Mouse (Mus musculus) hindbrain, embryonic 15.5 days (tissue): ENCODE measurements around the gene Srebf2. TPM values are rescaled to one million over a fixed set of nuclear protein-coding genes. Genes with fewer than 3 reads are reported as not detected.

Source experiments
- ATAC-seq: fragments of 200-750 bp; cut with Nextera tagmentation; 2 replicates; pipeline ENCODE4 v1.8.0; 2017; ENCODE audit warnings: low read depth, moderate number of reproducible peaks, moderate TSS enrichment; ENCODE audit not compliant: low FRiP score
- H3K27ac ChIP-seq: fragments of 300-500 bp; sonication (generic); replicated peaks from 2 replicates; pipeline ENCODE4 v1.5.1; 2015; ENCODE audit warnings: mild to moderate bottlenecking, inconsistent platforms
- H3K27me3 ChIP-seq: fragments of 300-500 bp; sonication (generic); 2 replicates; pipeline ENCODE4 v1.6.1; 2015; ENCODE audit warnings: control low read depth, inconsistent platforms
- H3K36me3 ChIP-seq: fragments of 300-500 bp; sonication (generic); 2 replicates; pipeline ENCODE4 v1.6.1; 2015; ENCODE audit warnings: control low read depth, inconsistent platforms
- H3K4me1 ChIP-seq: fragments of 300-500 bp; sonication (generic); replicated peaks from 2 replicates; pipeline ENCODE4 v1.6.1; 2015; ENCODE audit warnings: control low read depth, inconsistent platforms
- H3K4me2 ChIP-seq: fragments of 300-500 bp; sonication (generic); 2 replicates; pipeline ENCODE4 v1.6.1; 2015; ENCODE audit warnings: moderate library complexity, mild to moderate bottlenecking, inconsistent platforms
- H3K4me3 ChIP-seq: fragments of 300-500 bp; sonication (generic); 2 replicates; pipeline ENCODE4 v1.5.1; 2015; ENCODE audit warnings: mild to moderate bottlenecking, inconsistent platforms
- H3K9ac ChIP-seq: fragments of 300-500 bp; sonication (generic); 2 replicates; pipeline ENCODE4 v1.6.1; 2015; ENCODE audit warnings: inconsistent platforms
- H3K9me3 ChIP-seq: fragments of 300-500 bp; sonication (generic); 2 replicates; pipeline ENCODE4 v1.6.1; 2016; ENCODE audit warnings: control low read depth, inconsistent platforms
- WGBS: fragments of 180-500 bp; shearing (Covaris S2); methylation state at CpG from one replicate; pipeline ENCODE4 v1.1.7; 2015; 5-methylcytosine and 5-hydroxymethylcytosine counted together
- polyA plus RNA-seq: library from polyadenylated mRNA; unstranded; fragments of >200 nt; fragmentation: Nextera tagmentation; extraction: Ambion mirVana; gene quantifications from 2 replicates; pipeline ENCODE4 v1.2.1, GENCODE M21; 2015

Srebf2 gene
- polyA plus RNA-seq, 1 experiment from 2014 or later, result 209 TPM

DNA sequence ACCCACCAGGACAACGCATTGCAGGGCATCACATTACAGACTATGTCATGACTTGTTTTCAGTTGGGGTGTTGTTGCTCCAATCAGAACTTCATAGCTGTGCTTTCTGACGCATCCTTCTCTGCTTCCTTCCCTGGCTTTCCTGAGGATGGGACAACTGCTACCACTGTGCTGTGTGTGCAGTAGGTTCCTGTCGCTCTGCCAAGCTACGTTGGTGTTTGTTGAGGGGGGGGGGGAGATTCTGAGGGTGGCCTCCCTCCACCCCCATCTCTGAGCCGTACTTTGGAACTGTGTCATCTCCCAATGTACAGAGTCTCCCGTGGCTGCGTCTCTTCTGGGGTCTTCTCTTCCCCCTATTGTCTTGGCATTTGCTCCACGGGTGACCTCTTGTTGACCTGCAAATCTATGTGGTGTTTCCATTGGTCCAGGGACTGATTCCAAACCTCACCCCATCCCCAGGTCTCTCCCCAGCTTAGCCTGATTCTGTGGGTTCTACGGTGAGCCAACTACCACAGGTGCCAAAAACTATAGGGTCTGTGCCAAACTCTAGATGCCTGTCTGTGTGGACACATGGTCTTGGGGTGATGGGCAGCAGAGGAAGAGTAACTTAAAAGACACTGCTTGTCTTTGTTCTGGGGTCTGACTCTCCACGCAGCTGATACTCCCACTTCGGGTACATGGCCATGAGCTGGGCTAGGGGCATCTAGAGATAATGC is 68.5 kb downstream of the Srebf2 start:
- H3K4me3 ChIP-seq, result no peak overlapping the region
- no peaks in the 10 kb centered on the region for H3K9me3 ChIP-seq
- no peak overlapping the region for H3K27ac ChIP-seq
- no peaks in the 10 kb centered on the region for H3K36me3 ChIP-seq
- H3K9ac ChIP-seq, result no peak overlapping the region
- H3K4me1 ChIP-seq, result peaks cover 32% of the 10 kb centered on the region
- H3K27me3 ChIP-seq, result peaks cover 55% of the 10 kb centered on the region
- no peak for ATAC-seq
- 36% methylated on average over 11 of the region's 11 CpGs for WGBS
- H3K4me2 ChIP-seq, result no peak overlapping the region

DNA sequence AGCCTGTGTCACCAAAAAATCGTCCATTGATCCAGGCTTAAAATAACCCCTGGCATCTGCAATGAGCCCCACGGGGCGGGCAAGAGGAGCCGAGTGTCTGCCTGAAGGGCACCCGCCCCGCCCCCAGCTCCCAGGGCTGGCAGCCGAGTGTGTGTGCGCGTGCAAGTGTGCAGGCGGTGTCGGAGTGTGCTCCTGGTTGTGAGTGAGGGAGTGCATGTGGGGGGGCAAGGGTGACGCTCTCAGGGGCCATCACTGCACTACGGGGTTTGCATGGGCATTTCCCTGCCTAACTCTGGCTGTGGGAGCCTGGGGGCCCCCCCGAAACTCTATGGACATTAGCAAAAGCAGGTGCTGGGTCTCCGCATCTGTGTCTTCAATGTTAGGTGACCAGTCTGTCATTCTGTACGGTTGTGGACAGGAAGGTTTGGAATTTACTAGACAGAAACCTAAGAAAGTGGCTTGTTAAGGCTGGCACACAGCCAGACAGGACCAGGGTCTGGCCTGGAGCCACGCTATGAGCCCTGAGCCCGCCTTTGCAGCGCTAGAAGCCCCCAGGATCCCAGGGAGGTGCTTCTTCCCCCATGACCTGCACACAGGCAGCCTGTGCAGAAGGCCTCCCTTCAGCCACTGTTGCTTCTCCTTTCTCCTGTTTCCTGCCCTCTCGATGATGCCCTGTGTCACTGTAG is 69.3 kb downstream of the Srebf2 start:
- 33% methylated on average over 20 of the region's 20 CpGs for WGBS
- H3K9ac ChIP-seq, result no peak overlapping the region
- no peak overlapping the region for H3K27ac ChIP-seq
- H3K36me3 ChIP-seq, result no peaks in the 10 kb centered on the region
- H3K27me3 ChIP-seq, result peaks cover 47% of the 10 kb centered on the region
- H3K9me3 ChIP-seq, result no peaks in the 10 kb centered on the region
- H3K4me1 ChIP-seq, result peaks cover 30% of the 10 kb centered on the region
- ATAC-seq, result no peak
- H3K4me2 ChIP-seq, result no peak overlapping the region
- no peak overlapping the region for H3K4me3 ChIP-seq

DNA sequence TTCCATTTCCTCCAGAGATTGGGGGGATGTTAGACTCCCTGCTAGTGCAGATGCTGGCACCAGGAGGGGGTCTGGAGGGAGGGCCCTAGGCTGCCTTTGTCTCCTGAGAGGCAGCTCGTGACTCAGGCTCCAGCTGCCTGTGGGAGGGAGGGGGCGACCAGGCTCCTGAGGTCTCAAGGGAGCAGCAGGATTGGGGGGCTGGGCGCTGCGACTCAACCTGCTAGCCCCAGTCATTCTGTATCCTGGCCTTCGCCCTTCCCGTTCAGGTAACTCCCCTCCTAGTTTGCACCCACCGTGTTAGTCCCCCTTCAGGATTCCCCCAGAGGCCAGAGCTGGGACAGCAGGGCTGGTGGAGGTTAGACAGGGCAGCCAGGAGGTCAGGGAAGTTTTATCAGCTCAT is 70.1 kb downstream of the Srebf2 start:
- H3K4me1 ChIP-seq, result peaks cover 22% of the 10 kb centered on the region
- H3K27me3 ChIP-seq, result peaks cover 40% of the 10 kb centered on the region
- no peak overlapping the region for H3K9ac ChIP-seq
- no peak for ATAC-seq
- no peaks in the 10 kb centered on the region for H3K9me3 ChIP-seq
- no peak overlapping the region for H3K27ac ChIP-seq
- H3K4me2 ChIP-seq, result no peak overlapping the region
- H3K36me3 ChIP-seq, result no peaks in the 10 kb centered on the region
- 17% methylated on average over 7 of the region's 7 CpGs for WGBS
- no peak overlapping the region for H3K4me3 ChIP-seq

DNA sequence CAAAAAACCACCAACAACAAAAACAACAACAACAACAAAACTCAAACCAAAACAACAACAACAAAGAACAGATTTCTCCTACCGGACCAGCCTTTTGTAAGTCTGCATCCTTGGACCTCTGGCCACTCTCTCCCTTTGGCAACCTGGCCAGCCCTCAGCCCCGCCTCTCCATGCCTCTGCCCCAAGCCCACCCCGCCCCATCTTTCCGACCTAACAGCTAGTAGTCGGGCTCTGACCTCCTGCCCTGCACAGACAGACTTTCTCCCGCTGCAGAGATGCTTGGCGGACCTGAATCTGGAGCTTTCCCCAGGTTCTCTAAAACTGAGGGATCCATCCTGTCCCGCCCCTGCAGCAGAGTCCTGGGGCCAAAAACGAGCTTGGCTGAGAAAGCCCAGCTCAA is 71.0 kb downstream of the Srebf2 start:
- WGBS, result 34% methylated on average over 9 of the region's 9 CpGs
- no peak for ATAC-seq
- peaks cover 34% of the 10 kb centered on the region for H3K27me3 ChIP-seq

DNA sequence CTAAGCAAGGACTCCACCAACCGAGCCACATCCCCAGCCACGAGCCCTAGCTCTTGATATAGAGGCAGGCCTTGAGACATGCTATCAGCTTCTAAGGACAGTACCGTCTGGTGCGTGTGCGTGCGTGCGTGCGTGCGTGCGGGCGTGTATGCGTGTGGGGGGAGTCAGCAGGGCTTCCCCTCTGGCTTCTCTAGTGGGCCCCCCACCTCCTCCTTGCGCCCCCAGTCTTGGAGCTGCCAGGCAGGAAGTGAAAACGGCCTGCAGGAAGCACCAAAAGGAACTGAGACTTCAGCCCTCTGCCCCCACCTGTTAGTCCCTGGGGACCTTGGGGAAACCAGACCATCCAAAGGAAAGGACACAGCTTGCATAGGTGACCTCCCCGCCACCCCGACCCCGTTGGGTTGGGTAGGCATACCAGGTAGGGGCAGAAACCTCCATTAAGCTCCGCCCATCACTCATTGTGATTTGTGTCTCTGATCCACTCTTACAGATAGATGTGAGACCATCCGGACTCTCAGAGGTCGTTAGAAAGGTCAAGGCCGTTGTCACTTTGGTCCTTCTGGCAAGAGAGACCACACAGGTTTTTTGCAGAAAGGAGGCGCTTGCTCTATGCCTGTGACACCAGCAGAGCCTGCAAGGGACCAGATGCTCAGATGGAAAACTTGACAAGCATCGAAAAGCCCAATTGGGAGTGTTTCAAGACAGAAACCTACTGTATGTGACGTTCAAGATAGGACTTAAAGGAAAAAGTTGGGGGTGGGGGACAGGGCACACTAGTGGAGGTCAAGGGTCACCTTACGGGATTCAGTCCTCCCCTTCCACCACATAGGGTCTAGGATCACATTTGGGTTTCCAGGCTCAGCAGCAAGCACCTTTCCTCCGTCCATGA is 72.0 kb downstream of the Srebf2 start:
- Histone ChIP-seq H3K4me1 (peaks cover 18% of the 10 kb centered on the region), H3K9ac (no peak overlapping the region), H3K9me3 (no peaks in the 10 kb centered on the region), H3K27ac (no peak overlapping the region), H3K4me2 (no peak overlapping the region), H3K27me3 (peaks cover 24% of the 10 kb centered on the region), H3K4me3 (no peak overlapping the region), H3K36me3 (no peaks in the 10 kb centered on the region)
- ATAC-seq, result no peak
- WGBS, result 79% methylated on average over 26 of the region's 26 CpGs

More for the DNA sequence above, 71.0 kb downstream of the Srebf2 start:
- no peaks in the 10 kb centered on the region for H3K9me3 ChIP-seq
- H3K9ac ChIP-seq, result no peak overlapping the region
- no peak overlapping the region for H3K4me2 ChIP-seq
- no peaks in the 10 kb centered on the region for H3K36me3 ChIP-seq
- no peak overlapping the region for H3K27ac ChIP-seq
- no peak overlapping the region for H3K4me3 ChIP-seq
- H3K4me1 ChIP-seq, result peaks cover 14% of the 10 kb centered on the region

DNA sequence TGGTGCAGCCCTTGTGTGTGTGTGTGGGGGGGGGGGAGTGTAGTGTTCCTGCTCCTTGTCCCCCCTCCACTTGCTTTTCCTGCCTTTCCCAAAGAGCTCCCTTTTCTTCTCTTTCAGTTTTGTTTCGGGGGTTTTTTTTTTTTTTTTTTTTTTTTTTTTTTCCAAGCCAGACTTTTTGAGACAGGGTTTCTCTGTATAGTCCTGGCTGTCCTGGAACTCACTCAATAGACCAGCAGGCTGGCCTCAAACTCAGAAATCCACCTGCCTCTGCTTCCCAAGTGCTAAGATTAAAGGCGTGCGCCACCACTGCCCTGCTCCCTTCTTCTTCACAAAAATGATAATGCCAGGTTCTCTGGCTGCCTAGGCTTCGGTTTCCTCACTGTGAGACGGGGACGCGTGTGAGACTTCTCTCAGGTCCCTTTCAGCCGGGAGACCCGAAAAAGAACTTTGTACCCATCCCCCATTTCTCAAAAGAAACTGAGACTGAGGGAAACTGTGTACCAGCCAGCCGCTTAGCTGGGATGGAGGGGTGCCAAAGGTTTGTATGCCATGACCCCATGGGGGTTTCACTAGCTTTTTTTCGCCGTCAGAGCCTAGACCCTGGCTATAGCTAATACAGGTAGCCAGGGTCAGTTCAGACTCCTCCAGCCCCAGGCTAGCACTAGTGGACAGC is 73.2 kb downstream of the Srebf2 start:
- 53% methylated on average over 12 of the region's 12 CpGs for WGBS
- Histone ChIP-seq H3K9ac (no peak overlapping the region), H3K4me1 (peaks cover 26% of the 10 kb centered on the region), H3K27me3 (peaks cover 23% of the 10 kb centered on the region), H3K27ac (no peak overlapping the region), H3K4me3 (no peak overlapping the region), H3K9me3 (no peaks in the 10 kb centered on the region), H3K36me3 (no peaks in the 10 kb centered on the region), H3K4me2 (no peak overlapping the region)
- no peak for ATAC-seq

DNA sequence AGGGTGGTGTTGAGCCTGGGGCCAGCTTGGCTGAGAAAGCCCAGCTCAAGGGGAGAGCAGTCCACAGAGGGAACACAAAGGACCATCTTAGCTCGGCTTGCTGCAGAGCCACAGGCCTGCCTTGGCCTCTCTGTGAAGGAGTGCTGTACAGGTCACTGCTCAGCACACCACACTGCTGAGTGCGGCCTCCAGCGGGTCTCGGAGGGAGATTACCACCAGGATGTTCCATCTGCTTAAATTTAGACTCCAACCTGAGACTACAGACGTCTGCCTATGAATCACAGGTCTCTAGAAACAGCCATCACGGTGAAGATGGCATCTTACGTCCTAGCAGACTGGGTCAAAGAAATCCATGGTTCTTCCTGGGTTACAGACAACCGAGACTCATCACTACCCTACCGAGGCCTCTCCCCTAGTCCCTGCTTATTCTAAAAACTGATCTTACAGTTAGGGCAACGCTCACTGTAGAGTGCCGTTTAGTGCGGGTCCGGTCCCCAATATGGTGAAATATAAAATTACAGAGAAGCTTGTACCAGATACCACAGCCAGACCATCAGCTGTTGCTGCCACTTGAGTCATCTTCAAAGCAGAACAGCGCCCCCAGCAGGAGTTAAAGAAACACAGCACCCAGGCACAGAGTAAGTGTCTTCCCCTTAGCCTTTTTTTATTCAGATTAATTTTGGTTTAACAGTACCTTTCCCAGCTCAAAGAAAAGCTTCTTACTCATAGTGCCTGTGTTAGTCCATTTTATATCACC is 74.3 kb downstream of the Srebf2 start:
- no peak for ATAC-seq
- 71% methylated on average over 14 of the region's 14 CpGs for whole genome bisulfite sequencing
- Histone ChIP-seq H3K4me1 (peaks cover 21% of the 10 kb centered on the region), H3K36me3 (no peaks in the 10 kb centered on the region), H3K4me2 (no peak overlapping the region), H3K4me3 (no peak overlapping the region), H3K27ac (no peak overlapping the region), H3K27me3 (peaks cover 11% of the 10 kb centered on the region), H3K9me3 (no peaks in the 10 kb centered on the region), H3K9ac (no peak overlapping the region)

DNA sequence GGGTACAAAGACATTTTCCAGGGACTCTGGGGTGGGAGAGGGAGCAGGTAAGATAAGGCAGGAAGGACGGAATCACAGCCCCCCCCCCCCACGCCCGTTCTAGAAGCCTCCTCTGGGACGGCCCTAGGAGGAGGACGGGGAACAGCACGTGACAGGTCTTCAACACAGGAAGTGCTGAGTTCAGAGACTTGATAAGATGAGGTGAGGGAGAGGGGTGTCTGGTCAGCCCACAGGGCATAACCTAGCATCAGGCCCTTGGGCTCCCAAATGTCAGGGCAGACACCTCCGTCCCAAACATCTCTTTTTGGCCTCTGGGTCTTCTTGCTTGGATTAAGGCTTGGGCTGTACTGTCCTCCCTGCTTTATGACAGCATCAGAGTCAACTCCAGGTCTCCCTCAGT is 76.3 kb downstream of the Srebf2 start:
- H3K4me3 ChIP-seq, result no peak overlapping the region
- peaks cover 12% of the 10 kb centered on the region for H3K4me1 ChIP-seq
- H3K27me3 ChIP-seq, result peaks cover 10% of the 10 kb centered on the region
- no peak for ATAC-seq
- H3K9me3 ChIP-seq, result no peaks in the 10 kb centered on the region
- H3K9ac ChIP-seq, result no peak overlapping the region
- no peak overlapping the region for H3K27ac ChIP-seq
- 63% methylated on average over 7 of the region's 7 CpGs for WGBS
- no peaks in the 10 kb centered on the region for H3K36me3 ChIP-seq
- peak overlapping the region; percentile 69; the same call in 1 of the 2 replicates for H3K4me2 ChIP-seq

DNA sequence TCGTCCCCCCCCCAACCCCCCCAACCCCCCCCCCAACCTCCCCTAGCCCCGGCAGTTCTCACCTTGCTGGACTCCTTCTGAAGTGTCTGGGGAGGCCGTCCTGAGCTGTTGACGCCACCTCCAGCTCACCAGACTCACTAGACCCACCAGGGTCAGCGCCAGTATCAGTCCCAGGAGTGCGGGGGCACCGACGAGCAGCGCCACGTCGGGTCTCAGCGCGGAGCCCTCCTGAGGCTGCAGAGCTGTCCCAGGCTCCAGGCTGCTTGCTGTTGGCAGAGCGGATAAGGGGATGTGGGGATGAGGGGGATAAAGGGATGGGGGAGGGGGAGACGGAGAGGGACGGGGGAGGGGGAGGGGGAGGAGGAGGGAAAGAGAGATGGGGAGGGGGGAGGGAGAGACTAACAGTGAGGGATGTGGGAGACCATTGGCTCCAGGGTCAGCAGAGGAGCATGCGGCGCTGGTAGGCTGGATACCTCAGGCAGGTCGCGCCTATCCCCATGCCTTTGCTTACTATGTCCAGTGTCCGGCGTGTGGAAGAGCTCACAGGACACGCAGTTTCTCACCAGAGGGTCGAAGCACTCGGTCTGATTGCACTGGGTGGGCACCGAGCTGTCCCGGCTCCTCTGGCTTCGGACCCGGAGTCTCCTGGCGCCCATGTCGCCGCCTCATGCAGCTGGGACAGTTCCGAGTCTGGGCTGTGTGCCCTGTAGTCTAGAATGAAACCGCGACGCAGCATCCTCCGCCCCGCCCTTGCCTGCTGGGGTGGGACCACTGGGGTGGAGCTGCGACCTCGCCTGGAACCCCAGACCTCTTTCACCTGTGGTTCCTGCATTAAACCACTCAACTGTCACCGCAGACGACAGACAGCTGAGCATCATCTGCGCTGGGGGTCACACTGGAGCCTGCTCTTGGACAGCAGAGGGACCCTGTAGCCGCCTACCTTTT is 76.9 kb downstream of the Srebf2 start, which contains the start of gene Tnfrsf13c:
Tnfrsf13c (minus strand) TSS at position 713 of the 945 bp plus-strand sequence.
- WGBS, result 2% methylated on average over 44 of the region's 44 CpGs
- peak within 1 kb of the TSS; percentile 69 for H3K4me2 ChIP-seq
- no peaks in the 10 kb centered on the region for H3K9me3 ChIP-seq
- peaks cover 12% of the 10 kb centered on the region for H3K4me1 ChIP-seq
- peaks cover 10% of the 10 kb centered on the region for H3K27me3 ChIP-seq
- peak; percentile 52; the same call in 1 of the 2 replicates for ATAC-seq
- H3K9ac ChIP-seq, result peak within 1 kb of the TSS; percentile 31; the same call in 1 of the 2 replicates
- H3K36me3 ChIP-seq, result no peaks in the 10 kb centered on the region
- no peak within 1 kb of the TSS for H3K27ac ChIP-seq
- peak within 1 kb of the TSS; percentile 33 for H3K4me3 ChIP-seq

DNA sequence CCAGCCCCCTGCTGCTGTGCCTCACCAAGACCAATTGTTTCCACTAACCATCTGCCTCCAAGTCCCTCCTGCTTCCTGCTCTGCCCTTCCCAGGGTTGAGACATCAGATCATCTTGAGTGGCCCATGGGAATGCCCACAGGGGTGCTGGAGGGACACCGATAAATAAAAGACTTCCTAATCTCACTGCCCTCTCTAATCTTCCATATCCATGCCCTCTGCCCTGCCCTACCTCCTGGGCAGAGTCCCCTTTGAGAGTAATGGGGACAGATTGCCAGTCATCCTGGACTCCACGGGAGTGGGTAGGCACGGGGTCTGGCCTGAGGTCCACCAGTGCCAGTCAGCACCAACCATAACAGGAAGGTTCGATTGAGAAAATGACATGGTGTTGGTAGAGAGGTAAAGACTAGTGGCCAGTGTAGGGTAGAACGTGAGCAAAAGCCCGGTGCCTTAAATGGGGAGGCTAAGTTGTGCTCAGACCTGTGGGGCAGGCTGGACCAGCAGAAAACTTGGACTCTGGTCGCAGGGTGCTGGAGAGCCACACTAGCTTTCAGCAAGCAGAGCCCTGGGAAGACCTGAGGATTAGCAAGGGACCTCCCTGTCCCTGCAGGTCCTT is 77.7 kb downstream of the Srebf2 start:
- Histone ChIP-seq H3K9me3 (no peaks in the 10 kb centered on the region), H3K4me3 (peak overlapping the region; percentile 33), H3K4me2 (peak overlapping the region; percentile 69), H3K27ac (no peak overlapping the region), H3K36me3 (no peaks in the 10 kb centered on the region), H3K9ac (no peak overlapping the region), H3K4me1 (peaks cover 12% of the 10 kb centered on the region), H3K27me3 (peaks cover 10% of the 10 kb centered on the region)
- 37% methylated on average over 7 of the region's 7 CpGs for WGBS
- ATAC-seq, result 0 out of 2 replicates have a peak, but pooled peaks have one; percentile 16
